Mouse (Mus musculus): ENCODE measurements around the gene Sept11. TPM values are rescaled to one million over a fixed set of nuclear protein-coding genes. Genes with fewer than 3 reads are reported as not detected.

Sept11 gene
- polyA plus RNA-seq, 1 experiment from 2014 or later, result 39.2 TPM

DNA sequence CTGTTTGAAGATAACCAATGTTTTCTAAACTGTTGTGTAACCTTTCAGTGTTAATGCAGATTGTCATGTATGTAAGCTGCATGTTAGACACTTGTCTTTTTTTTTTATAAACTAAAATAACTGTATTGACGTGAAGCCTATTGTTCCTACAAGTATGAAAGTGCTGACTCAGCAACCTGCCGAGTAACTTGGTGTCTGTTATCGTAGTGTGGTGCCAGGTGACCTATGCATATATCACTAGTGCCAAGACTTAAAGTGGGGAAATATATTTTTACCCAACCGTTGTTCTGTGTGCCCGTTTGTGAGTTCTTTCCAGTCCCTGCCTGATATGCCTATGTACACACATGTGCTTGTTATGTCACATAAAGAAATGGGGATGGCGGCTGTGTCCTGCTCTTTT, 81.4 kb downstream of the Sept11 start:
- ATAC-seq, result no peak
- Histone ChIP-seq H3K4me1 (replicated peaks; ENCODE audit: control insufficient read depth, insufficient read depth, low read length) (no peaks in the 10 kb centered on the region), H3K4me3 (ENCODE audit: low read depth, low read length) (no peak overlapping the region), H3K27ac (ENCODE audit: low read depth, low read length) (no peak overlapping the region), H3K27me3 (replicated peaks; ENCODE audit: control insufficient read depth, insufficient read depth, low read length) (no peaks in the 10 kb centered on the region), H3K36me3 (ENCODE audit: control insufficient read depth, insufficient read depth) (peaks cover 46% of the 10 kb centered on the region), H3K9ac (ENCODE audit: low read depth, low read length) (no peak overlapping the region), H3K9me3 (ENCODE audit: control insufficient read depth) (no peaks in the 10 kb centered on the region), H3K4me2 (replicated peaks; ENCODE audit: low read depth) (no peak overlapping the region)
- WGBS, result 81% methylated on average over 6 of the region's 6 CpGs
- TF ChIP-seq CTCF (IDR thresholded peaks at IDR 0.05; ENCODE audit: low read depth), result no peak

GRCm38 (mm10) chr5:93178616-93179015, 85.4 kb downstream of the Sept11 start:
- no peak for TF ChIP-seq CTCF (IDR thresholded peaks at IDR 0.05; ENCODE audit: low read depth)
- no peak overlapping the region for H3K27ac ChIP-seq (ENCODE audit: low read depth, low read length)
- 65% methylated on average over 6 of the region's 6 CpGs for WGBS
- no peak for ATAC-seq
- no peak overlapping the region for H3K4me2 ChIP-seq (replicated peaks; ENCODE audit: low read depth)
- no peaks in the 10 kb centered on the region for H3K9me3 ChIP-seq (ENCODE audit: control insufficient read depth)
- H3K36me3 ChIP-seq (ENCODE audit: control insufficient read depth, insufficient read depth), result peaks cover 27% of the 10 kb centered on the region
- no peak overlapping the region for H3K4me3 ChIP-seq (ENCODE audit: low read depth, low read length)
- H3K27me3 ChIP-seq (replicated peaks; ENCODE audit: control insufficient read depth, insufficient read depth, low read length), result no peaks in the 10 kb centered on the region
- H3K9ac ChIP-seq (ENCODE audit: low read depth, low read length), result no peak overlapping the region
- no peaks in the 10 kb centered on the region for H3K4me1 ChIP-seq (replicated peaks; ENCODE audit: control insufficient read depth, insufficient read depth, low read length)

DNA sequence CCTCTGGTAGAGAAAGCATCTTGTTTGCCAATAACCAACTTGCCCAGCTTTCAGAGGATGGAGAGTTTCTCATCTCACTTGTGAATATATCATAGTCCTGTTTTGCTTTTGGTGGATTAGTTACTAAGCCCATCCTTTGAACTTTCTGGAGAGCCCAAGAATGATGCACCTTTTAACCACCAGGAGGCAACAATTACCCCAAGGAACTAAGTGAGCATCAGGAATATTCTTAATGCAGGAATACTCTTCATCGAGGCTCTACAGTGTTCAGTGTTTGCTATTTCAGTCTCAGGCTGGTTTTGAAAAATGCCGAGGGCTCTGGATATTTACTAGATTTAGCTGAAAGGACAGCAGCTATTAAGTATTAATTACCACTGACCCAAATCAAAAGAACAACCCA, 87.0 kb downstream of the Sept11 start:
- H3K4me1 ChIP-seq (replicated peaks; ENCODE audit: control insufficient read depth, insufficient read depth, low read length), result no peaks in the 10 kb centered on the region
- no peak for ATAC-seq
- no peak overlapping the region for H3K27ac ChIP-seq (ENCODE audit: low read depth, low read length)
- no peak overlapping the region for H3K4me2 ChIP-seq (replicated peaks; ENCODE audit: low read depth)
- H3K9me3 ChIP-seq (ENCODE audit: control insufficient read depth), result no peaks in the 10 kb centered on the region
- H3K27me3 ChIP-seq (replicated peaks; ENCODE audit: control insufficient read depth, insufficient read depth, low read length), result no peaks in the 10 kb centered on the region
- H3K9ac ChIP-seq (ENCODE audit: low read depth, low read length), result no peak overlapping the region
- H3K4me3 ChIP-seq (ENCODE audit: low read depth, low read length), result no peak overlapping the region
- WGBS, result 56% methylated on average over 2 of the region's 2 CpGs
- peaks cover 29% of the 10 kb centered on the region for H3K36me3 ChIP-seq (ENCODE audit: control insufficient read depth, insufficient read depth)
- peak; percentile 74 for TF ChIP-seq CTCF (IDR thresholded peaks at IDR 0.05; ENCODE audit: low read depth)

DNA sequence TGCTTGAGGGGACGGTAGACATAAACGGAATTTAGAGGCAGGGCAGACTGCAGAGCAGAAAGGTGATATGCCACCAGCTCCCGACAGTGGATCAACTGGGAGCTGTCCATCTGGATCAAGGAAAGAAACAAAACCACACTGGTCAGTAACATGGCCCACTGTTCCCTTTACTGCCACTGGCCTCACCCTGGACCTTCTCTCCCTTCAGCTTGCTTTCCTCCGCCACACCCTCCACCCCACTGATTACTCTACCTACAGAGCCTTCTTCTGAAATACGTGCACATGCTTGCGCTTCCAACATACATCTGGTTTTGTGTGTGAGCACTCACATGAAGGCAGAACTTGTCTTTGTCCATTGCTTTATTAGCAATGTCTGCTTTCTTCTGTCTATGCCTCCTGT, 90.1 kb downstream of the Sept11 start:
- TF ChIP-seq CTCF (IDR thresholded peaks at IDR 0.05; ENCODE audit: low read depth), result no peak
- Histone ChIP-seq H3K27ac (ENCODE audit: low read depth, low read length) (no peak overlapping the region), H3K4me1 (replicated peaks; ENCODE audit: control insufficient read depth, insufficient read depth, low read length) (no peaks in the 10 kb centered on the region), H3K9ac (ENCODE audit: low read depth, low read length) (no peak overlapping the region), H3K4me2 (replicated peaks; ENCODE audit: low read depth) (no peak overlapping the region), H3K4me3 (ENCODE audit: low read depth, low read length) (no peak overlapping the region), H3K9me3 (ENCODE audit: control insufficient read depth) (no peaks in the 10 kb centered on the region), H3K27me3 (replicated peaks; ENCODE audit: control insufficient read depth, insufficient read depth, low read length) (no peaks in the 10 kb centered on the region), H3K36me3 (ENCODE audit: control insufficient read depth, insufficient read depth) (peaks cover 43% of the 10 kb centered on the region)
- 83% methylated on average over 6 of the region's 6 CpGs for WGBS
- ATAC-seq, result no peak

DNA sequence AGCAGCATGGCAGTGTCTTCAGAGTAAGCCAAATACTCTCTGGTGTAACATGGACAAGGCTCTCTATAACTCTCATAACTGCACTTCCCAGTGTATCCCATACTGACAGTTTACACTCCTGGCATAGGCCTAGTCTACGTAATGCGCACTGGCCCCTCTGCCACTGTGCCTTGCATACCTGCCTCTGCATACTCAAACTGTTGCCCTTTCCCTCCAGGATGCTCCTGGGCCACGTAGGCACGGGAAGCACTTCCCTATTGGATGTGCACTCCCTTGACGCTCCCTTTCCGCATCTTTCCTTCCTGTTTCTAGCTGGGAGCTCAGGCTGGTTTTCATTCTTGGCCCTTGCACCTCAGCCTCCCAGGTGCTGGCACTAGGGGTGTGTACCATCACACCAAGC, 91.3 kb downstream of the Sept11 start:
- Histone ChIP-seq H3K27ac (ENCODE audit: low read depth, low read length) (no peak overlapping the region), H3K4me2 (replicated peaks; ENCODE audit: low read depth) (no peak overlapping the region), H3K4me3 (ENCODE audit: low read depth, low read length) (no peak overlapping the region), H3K27me3 (replicated peaks; ENCODE audit: control insufficient read depth, insufficient read depth, low read length) (no peaks in the 10 kb centered on the region), H3K4me1 (replicated peaks; ENCODE audit: control insufficient read depth, insufficient read depth, low read length) (no peaks in the 10 kb centered on the region), H3K9ac (ENCODE audit: low read depth, low read length) (no peak overlapping the region), H3K36me3 (ENCODE audit: control insufficient read depth, insufficient read depth) (peaks cover 46% of the 10 kb centered on the region), H3K9me3 (ENCODE audit: control insufficient read depth) (no peaks in the 10 kb centered on the region)
- WGBS, result 86% methylated on average over 6 of the region's 6 CpGs
- TF ChIP-seq CTCF (IDR thresholded peaks at IDR 0.05; ENCODE audit: low read depth), result no peak
- ATAC-seq, result no peak

- 78% methylated on average over 3 of the region's 3 CpGs for WGBS
- H3K27me3 ChIP-seq (replicated peaks; ENCODE audit: control insufficient read depth, insufficient read depth, low read length), result no peaks in the 10 kb centered on the region
- 0 out of 2 replicates have a peak, but pooled peaks cover 3% of the 10 kb centered on the region for H3K4me1 ChIP-seq (replicated peaks; ENCODE audit: control insufficient read depth, insufficient read depth, low read length)
- no peak for TF ChIP-seq CTCF (IDR thresholded peaks at IDR 0.05; ENCODE audit: low read depth)
- H3K4me2 ChIP-seq (replicated peaks; ENCODE audit: low read depth), result no peak overlapping the region
- no peak overlapping the region for H3K9ac ChIP-seq (ENCODE audit: low read depth, low read length)
- peaks cover 32% of the 10 kb centered on the region for H3K36me3 ChIP-seq (ENCODE audit: control insufficient read depth, insufficient read depth)
- no peak overlapping the region for H3K4me3 ChIP-seq (ENCODE audit: low read depth, low read length)
- ATAC-seq, result no peak
- H3K27ac ChIP-seq (ENCODE audit: low read depth, low read length), result no peak overlapping the region
- no peaks in the 10 kb centered on the region for H3K9me3 ChIP-seq (ENCODE audit: control insufficient read depth)
These were observed 96.4 kb downstream of the Sept11 start for GRCm38 (mm10) chr5:93189607-93190006.

DNA sequence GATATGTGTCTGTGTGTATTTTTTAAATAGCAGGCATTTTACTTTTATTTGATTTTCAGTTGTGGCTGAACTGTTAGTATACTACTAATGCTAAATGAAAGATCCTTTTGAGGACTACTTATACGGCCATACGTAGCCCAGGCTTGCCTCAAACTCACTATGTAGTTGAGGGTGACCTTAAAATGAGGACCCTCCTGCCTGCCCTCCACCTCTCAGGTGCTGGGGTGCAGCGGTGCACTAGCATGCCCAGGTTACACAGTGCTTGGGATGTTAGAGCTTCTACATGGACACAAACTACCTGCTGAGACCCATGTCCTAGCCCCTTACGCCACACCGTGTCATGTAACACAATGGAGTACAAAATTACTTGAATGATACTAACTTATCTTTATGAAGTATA, 97.2 kb downstream of the Sept11 start:
- no peak for ATAC-seq
- WGBS, result 95% methylated on average over 5 of the region's 5 CpGs
- Histone ChIP-seq H3K36me3 (ENCODE audit: control insufficient read depth, insufficient read depth) (peaks cover 30% of the 10 kb centered on the region), H3K4me1 (replicated peaks; ENCODE audit: control insufficient read depth, insufficient read depth, low read length) (0 out of 2 replicates have a peak, but pooled peaks cover 3% of the 10 kb centered on the region), H3K27ac (ENCODE audit: low read depth, low read length) (no peak overlapping the region), H3K9me3 (ENCODE audit: control insufficient read depth) (no peaks in the 10 kb centered on the region), H3K9ac (ENCODE audit: low read depth, low read length) (no peak overlapping the region), H3K4me2 (replicated peaks; ENCODE audit: low read depth) (no peak overlapping the region), H3K4me3 (ENCODE audit: low read depth, low read length) (no peak overlapping the region), H3K27me3 (replicated peaks; ENCODE audit: control insufficient read depth, insufficient read depth, low read length) (no peaks in the 10 kb centered on the region)
- no peak for TF ChIP-seq CTCF (IDR thresholded peaks at IDR 0.05; ENCODE audit: low read depth)

Measured in intestine, postnatal 0 days (tissue).